Mouse (Mus musculus): ENCODE measurements at regions not wholly inside any gene's neighbourhood (a gene's known extent, or its start where the extent isn't known, plus 50 kb on each side); places are given as distances from the start of the nearest gene placed in this dataset.

DNA sequence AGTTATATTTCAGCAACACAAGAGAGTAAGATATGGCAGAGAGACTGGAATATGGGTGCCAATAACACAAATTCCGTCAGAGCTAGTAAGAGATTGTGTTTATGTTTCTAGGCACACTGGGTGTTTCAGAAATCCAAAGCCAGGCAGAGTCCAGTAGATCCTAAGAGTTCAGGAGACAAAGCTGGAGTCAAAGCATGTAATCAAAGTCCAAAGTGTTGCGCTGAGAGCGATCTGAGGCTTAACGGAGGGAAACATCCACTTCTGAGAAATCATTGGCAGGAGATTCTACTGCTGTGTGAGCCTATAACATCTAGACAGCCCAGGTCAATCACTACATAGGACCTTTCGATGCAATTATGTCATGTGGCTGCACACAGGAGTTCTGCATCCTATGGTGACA lies 109.3 kb upstream of the Tapt1 start:
- no peak for TF ChIP-seq CTCF (IDR thresholded peaks at IDR 0.05)
- no peak for TF ChIP-seq EP300 (IDR thresholded peaks at IDR 0.05; ENCODE audit: insufficient read depth, low read depth, low read length)
- TF ChIP-seq POLR2A (IDR thresholded peaks at IDR 0.05; ENCODE audit: insufficient read depth, low read depth, low read length): no peak
